Mouse (Mus musculus) WW6 (cell line): Measurements from ENCODE around the gene Tenm3.

Experiments
- DNase-seq: peaks from one replicate; pipeline ENCODE4 v3.0.0-alpha.2; 2013; ENCODE audit warnings: low read depth, low spot score

The Tenm3 gene

DNA sequence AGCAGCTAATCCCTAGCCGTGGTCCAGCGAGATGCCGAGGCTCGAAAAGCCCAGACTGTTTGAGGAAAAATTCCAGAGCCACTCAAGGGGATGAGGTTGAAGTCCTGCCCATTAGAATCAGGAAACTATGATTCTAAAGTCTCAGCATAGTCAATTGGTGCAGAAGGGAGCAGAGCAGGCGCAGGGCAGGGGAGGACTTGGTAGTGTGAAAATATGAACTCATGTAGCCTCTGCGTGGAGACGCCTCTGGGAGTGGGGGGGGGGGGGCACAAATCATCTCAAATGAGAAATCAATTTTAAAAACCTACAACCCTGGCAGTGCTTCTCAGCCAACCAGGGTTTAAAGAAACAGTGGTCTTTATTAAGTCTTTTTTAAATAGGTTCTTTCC, 392.5 kb downstream of the Tenm3 start:
- no peak for DNase-seq

DNA sequence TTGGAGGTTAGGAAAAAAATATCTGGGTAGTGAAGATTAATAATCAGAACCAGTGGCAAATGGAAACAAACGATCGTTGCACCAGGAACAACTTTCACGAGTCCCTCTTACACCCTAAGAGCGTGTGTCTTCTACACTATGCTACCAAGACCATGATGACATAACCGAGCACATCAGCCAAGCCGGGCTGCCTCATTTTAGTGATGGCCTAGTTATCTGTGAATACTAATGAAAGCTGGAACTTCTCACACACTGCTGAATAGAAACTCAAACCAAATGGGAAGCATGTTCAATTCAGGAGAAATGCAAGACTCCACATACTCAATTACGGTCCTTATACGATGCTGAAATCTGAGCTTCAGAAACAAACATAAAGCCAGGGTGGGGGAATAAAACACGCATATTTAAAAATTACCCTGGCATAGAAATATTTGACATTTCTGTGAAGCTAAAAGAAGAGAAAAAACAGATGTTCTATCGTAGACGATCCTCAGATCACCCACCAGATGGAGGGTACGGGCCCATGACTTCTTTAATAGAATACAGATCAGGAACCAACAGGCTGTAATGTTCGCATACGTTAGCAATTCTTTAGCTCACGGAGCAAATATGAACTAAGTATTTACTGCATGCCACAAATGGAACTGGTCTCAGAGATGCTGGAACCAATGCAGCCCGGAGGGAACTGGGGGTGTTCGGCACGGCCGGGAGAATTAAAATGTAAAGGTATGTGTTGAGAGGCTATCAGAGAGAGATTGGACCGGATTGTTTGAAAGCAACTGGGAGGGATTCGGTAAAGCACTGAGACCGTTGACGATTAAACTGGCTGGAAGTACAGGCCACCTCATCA, 393.1 kb downstream of the Tenm3 start:
- DNase-seq = no peak

DNA sequence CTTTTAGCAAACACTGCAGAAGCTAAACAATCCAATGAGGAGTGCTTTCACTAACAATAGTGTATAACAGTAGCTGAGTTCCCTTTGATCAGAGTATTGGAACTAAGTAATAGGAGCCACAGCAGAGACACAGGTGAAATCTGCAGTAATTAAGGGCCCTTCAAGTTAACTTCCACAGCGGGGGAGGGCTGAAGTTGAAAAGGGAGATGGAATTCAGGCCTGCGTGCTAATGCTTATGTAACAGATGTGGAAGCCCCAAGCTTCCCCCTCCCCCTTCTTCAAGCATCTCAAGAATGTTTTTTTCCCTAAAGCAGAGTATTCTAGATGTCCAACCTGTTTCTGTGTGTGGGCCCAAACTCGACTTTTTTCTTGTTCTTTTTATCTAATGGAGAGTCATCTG, 394.1 kb downstream of the Tenm3 start:
- peak; percentile 39 for DNase-seq

DNA sequence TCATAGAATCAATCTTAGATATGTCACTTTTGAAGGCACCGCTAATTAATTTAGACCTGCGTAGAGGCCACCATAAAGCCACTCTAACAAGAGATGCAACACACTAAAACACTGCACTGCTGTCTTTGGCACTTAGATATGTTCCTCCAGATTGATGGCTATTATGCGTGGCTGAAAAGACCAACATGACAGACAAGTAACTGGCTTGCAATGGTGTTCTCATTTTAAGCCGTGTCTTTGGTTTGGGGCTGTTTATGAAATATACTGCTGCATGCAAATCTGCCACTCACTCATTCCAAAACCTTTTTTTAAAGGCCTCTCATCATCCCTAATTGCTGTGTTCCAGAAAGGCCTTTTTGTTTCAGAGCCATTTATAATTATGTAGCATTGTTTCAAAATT, 398.1 kb downstream of the Tenm3 start:
- no peak for DNase-seq

DNA sequence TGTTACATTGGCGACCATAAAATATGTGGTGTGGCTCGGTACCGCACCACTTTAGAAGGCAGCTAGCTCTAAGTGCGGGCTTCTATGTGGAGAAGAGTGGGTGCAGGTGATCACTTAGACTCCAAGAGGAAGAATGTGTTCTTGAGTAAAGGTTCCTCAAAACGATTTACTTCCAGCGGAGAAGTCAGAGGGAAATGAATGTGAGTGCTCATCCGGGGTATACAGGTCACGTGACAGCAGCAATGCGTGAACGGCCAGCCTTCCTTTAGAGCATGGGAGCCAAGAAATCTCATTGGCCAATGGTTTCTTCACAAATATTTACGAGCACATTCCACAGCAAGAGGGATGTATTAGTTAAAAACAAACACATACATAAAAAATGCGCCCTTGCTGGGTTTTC, 404.3 kb downstream of the Tenm3 start:
- no peak for DNase-seq

DNA sequence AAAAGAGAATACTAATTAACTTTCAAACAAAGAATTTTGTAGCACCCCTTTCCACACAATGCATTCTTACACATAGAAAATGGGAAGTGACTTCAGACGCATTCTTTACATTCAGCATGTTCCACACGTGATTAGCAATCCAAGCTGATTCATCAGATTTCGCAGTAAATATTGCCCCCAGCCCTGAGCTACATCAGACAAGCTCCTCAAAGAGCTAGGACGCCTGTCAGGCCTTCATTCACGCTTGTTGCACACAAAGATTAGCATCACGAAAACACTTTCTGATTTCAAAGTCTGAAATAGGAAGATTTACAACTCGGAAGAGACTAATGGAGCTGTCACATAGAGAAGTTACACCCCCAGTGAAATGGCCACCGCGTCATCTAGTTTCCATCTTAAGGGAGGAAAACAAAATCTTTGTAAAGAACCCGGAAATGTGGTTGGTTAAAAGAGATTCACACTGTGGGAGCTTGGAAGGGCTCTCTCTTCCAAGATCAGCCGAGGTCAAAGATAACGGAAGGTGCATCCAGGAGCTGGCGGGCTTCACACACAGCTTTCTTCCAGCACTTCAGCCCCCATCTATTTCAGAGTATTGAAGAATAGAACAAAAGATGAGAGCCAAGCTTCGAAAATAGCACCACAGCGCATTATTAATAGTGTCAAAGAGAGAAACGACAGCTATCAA, 406.1 kb downstream of the Tenm3 start:
- DNase-seq = no peak

DNA sequence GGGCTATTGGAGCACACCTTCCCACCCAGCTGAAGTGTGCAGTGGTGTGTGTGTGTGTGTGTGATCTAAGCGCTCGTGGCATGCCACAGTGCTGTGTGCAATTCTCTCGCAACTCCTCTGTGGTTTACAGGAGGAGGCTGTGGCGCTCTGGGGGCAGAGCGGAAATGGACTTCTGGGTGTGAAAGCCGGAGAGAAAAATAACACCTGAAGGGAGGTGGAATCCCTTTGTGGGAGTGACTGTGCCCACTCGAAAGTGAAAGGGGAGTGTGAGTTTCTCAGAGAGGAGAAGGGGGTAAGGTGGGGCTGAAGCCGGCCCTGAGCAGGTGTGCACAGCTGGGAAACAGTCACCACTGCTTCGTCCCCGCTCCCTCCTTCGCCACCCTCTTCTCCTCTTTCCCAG, 418.6 kb downstream of the Tenm3 start:
- no peak for DNase-seq

DNA sequence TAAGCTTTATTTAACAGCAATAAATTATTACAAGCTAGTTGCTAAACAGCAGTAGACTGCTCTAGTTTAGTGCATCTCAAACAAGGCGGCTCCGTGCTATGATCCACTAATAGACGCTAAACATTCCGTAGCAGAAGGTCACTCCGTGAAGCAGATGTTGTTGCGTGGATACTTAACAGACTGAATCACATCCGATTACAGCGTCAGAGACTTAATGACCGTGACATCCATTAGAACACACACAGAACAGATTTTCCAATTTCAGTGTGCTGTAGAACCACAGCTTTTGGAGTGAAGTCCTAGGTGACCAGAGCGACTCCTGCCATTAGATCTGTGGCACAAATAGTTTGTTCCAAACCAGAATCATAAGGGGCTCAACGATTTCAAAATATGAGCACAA, 426.0 kb downstream of the Tenm3 start:
- DNase-seq = no peak

DNA sequence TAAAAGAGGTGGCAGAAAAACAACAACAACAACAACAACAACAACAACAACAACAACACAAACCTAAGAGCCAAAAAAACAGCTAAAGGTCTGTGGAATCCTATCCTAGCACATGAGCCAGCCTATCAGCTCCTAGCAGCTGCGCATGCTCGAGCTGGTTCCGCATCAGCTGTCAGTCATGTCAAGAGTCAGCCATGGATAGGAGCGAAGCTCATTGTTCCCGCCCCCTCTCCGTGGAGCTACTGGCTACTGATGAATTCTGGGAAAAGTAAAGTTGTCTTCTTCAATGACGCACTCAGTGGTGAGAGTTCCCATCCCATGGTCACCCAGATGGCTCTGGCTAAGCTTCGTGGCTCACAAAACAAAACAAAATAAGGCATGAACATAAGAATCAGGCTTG, 432.8 kb downstream of the Tenm3 start:
- no peak for DNase-seq

DNA sequence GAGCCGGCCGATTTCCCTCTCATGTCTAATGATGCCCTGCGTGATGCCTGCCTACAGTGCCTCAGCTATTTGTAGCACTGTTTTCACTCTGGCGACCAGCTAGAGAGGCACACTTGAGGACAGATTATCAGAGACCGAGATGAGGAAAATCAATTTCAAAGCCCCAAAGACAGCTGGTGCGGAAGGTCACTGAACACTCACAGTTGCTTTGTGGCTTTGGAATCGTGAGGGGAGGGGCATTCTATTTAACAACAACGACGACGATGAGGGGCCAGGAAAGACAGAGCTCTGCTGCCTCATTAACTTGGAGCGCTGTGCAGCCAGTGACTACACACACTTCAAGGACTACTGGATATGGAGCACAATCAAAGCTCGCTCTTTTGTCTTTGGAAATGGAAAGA, 443.2 kb downstream of the Tenm3 start:
- DNase-seq = no peak

DNA sequence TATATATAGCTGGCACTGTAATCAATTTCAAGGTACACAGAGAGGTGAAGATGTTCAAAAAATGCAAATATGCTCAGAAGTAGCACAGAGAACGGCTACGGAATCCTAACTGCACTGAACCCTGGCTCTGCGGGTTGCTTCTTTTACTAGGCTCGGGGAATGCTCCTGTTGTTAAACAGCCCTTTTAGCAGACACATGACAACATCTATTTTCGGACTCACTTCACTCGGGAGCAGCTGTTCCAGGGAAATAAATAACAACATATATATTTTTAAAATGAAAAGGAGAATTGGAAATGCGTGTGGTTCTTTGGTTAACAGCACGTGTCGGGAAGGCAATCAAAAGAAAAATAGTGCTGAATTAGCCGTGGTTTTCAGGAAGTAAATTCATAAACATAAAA, 457.9 kb downstream of the Tenm3 start:
- no peak for DNase-seq

DNA sequence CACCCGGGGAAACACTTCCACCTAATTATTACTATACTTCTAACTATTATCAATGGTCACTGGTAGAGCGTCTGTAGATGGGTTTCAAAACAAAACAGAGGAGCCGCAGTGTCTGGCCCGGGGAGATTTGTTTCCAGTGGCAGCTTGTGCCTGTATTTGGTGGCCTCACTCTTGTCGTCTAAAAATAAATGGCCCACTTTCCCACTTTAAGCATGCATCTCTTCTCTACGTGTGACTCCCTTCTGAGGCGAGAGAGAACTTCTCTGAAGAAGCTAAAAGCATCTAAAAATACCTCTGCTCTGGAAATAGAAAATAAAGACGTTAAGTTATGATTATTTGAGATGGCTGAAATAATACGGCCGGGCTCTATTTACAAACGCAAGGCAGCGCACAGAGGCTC, 463.7 kb downstream of the Tenm3 start:
- no peak for DNase-seq

DNA sequence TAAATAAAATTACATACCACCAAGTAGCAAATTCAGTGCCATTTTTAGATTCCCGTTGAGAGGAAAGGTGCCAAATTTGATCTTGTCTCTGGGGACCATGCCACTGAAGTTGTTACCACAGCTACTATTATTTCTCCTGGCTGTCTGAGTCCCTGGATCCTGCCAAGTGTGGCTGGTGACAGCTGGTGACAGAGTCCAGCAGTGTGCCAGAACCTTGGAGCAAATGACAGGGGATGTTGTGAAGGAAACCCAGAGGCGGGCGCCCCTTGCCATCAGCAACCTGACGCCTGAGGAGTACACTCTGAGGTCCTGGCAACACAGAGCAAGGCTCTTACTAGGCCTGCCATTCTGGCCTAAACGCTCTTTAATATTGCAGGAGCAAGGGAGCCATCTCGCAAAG, 467.0 kb downstream of the Tenm3 start:
- no peak for DNase-seq

DNA sequence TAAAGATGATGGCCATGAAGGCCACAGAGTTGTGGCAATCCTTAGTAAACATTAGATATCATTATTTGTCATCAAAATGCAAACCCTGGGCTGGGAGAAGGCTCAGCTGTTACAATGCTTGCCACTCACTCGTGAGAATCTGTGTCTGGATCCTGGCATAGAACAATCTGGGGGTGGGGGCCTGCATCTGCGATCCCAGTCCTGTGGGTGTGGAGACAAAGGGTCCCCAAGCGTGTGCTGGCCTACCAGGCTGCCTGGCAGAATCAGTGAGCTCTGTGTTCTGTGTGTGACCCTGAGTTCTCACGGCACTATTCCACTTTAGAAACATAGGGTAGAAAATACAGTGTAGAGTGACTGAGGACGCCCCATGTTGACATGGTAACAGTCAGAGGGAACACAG, 468.6 kb downstream of the Tenm3 start:
- DNase-seq = no peak

DNA sequence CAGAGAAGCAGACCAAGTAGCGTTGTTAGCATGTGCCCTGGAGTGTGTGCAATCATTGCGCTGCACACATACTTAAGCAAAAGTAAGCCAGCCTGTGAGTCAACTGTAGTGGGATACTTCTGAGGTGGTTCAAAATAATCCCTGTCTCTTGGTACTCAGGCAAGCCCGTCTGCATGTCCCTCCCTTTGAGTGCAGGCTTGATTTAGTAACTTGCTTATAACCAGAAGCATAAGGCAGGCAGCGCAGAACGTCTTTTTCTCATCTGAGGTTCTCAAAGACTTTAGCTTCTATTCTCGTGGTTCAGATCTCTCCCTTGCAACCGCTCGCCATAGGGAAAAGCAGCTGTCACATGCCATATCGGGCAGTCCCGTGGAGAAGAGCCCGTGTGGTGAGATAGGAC, 470.3 kb downstream of the Tenm3 start:
- no peak for DNase-seq

DNA sequence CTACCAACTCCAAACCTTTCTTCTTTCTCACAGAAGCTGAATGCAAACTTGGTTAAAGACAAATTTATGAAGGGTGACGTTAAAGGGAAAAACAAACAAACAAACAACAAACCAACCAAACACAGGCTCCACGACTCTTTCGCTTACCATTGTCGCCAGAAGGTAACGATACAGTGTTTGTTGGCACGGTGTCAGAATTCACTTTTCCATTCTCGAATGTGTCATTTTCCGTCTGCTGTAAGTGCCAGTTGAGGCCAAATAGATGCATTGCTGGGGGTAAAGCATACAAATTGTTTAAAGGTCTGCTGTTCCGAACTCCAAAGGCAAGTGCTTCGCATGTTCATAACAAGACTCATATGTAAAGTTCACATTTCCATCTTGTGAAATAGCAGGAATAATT, 476.6 kb downstream of the Tenm3 start:
- no peak for DNase-seq

DNA sequence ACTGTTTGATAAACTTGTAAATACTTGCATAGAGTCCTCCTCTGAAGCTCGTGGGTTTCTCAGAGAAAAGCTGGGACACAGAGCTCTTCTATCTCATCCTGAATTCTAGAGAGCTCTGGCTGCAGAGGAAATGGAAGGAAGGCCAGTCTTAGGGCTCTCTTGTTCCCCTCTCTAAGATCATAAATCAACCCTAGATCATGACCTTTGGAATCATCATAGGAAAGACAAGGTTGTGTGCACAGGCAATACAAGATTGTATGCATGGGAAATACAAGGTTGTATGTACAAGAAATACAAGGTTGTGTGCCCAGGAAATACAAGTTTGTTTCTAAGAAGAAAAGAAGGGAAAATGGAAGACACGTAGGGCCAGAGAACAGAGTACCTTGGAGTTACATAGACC, 486.9 kb downstream of the Tenm3 start:
- DNase-seq = no peak

DNA sequence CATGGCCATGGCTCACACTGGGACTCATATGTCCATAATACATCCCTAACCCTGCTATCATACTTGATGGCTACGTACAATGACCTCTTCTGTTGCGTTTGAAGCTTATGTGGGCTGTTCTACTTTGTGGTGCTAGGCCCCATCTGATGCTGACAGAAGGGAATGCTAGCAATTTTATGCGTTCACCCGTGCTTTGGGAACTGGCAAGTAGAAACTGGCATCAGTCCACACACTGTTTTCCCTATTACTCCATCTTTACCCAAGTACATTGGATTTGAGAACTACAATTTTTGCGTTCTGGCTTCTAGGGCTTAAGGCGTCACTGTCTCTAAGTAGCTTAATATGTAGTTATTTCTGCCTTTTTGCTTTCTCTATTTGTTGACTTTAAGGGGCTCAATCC, 490.3 kb downstream of the Tenm3 start:
- DNase-seq = no peak

DNA sequence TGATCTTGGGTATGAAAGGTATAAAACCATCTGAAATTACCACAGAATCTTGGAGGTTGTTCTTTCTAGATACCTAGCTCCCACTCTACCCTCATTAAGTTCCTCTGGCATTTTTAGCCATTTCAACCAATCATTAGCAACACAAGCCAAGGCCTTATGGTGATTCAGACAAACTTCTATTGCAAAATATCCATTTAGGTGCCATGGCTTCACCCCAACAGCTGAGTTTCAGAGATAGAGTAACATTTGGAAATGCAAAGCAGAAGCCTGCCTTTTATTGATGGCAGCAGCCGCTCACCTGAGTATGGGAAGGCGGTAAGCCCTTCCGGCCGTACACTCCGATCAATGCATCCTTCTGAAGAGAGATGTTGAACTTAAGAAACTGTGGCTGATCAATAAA, 494.9 kb downstream of the Tenm3 start:
- DNase-seq = no peak

DNA sequence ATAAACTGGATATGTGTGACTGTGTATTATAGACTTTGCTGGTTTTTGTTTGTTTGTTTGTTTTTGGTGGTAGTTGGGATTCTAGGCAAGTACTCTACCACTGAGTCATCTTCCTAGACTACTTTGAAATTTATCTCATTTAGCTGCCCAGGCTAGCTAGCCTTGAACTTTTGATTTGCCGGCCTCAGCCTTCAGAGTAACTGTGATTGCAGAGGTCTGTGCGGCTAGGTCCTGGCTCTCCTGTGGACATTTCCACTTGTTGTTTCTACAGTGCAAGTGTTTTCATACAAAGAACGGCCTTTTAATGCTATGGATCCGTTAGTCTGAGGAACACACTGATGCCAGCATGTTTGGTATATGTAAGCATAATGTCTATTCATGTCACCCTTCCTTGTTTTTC, 495.4 kb downstream of the Tenm3 start:
- no peak for DNase-seq

DNA sequence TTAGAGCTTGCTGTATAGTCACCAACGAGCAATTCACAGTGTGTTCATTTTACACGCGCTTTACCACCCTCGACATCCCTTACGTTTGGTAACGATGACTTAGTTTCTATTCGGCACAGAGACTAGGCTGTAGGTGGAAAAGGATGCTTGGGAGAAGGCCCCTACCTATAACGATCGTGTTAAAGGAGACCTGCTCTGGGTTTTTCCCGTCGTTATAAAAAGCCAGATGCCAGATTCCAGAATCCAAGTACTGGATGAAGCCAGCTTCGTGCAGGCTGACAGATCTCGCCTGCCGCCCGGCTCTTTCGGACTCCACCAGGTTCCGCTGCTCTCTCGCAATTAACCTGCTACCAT, 500.7 kb downstream of the Tenm3 start:
- DNase-seq = no peak

DNA sequence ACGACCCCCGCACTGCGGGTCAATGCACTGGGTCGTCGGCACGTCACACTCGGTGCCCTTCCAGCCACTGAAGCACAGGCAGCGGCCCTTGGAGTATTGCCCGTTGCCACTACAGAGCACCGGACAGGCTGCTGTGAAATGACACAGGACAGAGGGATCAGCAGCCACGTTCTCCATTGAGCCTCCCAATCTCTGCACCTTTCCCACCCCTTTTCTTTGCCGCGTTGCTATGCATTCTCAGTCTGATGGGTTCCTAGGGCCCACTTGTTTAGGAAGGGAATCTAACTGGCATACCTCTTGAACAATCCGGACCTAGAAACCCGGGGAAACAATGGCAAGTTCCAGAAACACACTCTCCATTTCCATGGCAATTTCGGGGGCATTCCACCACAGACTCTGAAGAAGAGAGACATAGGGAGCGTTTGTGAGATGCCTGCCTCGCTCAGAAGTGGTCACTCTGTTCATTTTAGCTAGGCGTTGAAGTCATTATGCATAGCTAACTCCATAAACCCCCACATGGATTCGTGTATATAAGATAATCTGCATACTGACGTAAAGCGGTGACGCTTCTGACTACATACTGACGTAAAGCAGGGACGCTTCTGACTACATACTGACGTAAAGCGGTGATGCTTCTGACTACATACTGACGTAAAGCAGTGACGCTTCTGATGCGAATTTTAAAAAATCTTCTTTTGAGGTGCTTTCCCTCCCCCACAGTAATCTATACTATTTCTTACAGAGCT, 501.3 kb downstream of the Tenm3 start:
- DNase-seq = no peak

DNA sequence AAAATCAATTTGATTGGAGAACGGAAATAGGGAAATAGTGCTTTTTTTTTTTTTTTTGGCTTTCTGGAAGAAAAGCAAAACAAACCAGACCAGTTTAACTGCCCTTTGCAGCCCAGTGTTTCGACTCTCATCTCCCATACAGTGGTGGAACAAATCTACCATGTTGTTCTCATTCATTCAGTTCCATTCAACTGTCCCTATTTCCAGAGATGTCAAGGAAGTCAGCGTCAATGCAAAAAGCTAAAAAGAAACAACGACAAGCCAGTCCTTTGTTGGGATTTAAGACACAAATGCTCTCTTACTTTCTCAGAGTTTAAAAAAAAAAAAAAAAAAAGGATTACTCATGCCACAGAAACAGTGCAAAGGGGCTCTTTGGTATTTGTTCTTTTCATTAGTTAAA, 502.1 kb downstream of the Tenm3 start:
- no peak for DNase-seq
